Mouse (Mus musculus): ENCODE data around the gene Gm10322. TPM values are rescaled to one million over a fixed set of nuclear protein-coding genes. Genes with fewer than 3 reads are reported as not detected.

Gm10322 gene
- polyA plus RNA-seq, 1 experiment from 2014 or later = not detected

DNA sequence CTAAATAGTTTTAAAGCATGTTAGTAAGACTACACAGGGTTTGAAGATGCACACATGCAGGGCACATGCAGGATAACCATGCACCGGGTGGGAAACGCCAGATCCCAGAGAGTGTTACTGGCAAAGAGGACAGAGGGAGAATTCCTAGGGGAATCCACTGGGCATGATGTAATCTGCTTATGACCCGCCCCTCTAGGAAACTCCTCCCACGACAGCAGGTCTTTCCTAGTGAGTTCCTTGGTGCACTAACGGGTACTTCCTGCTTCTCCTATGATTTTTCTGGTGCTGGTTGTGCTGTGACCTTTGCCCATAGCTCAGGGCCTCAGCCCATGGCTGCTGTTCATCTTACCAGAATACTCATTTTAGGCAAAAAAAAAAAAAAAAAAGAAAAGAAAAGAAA lies 12.0 kb upstream of the Gm10322 start:
- no peak overlapping the region for H3K4me3 ChIP-seq (replicated peaks)
- ATAC-seq (replicated peaks; ENCODE audit: low FRiP score) = no peak

GRCm38 (mm10) chr10:59604879-59605464 lies 10.9 kb upstream of the Gm10322 start:
- Histone ChIP-seq H3K27ac (no peak overlapping the region), H3K27me3 (no peaks in the 10 kb centered on the region), H3K4me3 (replicated peaks) (no peak overlapping the region), H3K4me1 (peaks cover 16% of the 10 kb centered on the region), H3K9me3 (replicated peaks) (no peaks in the 10 kb centered on the region), H3K4me2 (no peak overlapping the region), H3K36me3 (no peaks in the 10 kb centered on the region), H3K9ac (no peak overlapping the region)
- 79% methylated on average over 11 of the region's 11 CpGs for WGBS
- no peak for ATAC-seq (replicated peaks; ENCODE audit: low FRiP score)

More for the DNA sequence above, 12.0 kb upstream of the Gm10322 start:
- H3K9me3 ChIP-seq (replicated peaks) = no peaks in the 10 kb centered on the region
- no peak overlapping the region for H3K27ac ChIP-seq
- no peaks in the 10 kb centered on the region for H3K36me3 ChIP-seq
- no peak overlapping the region for H3K9ac ChIP-seq
- no peaks in the 10 kb centered on the region for H3K27me3 ChIP-seq
- no peak overlapping the region for H3K4me2 ChIP-seq
- H3K4me1 ChIP-seq = peaks cover 16% of the 10 kb centered on the region
- 63% methylated on average over 5 of the region's 5 CpGs for WGBS

DNA sequence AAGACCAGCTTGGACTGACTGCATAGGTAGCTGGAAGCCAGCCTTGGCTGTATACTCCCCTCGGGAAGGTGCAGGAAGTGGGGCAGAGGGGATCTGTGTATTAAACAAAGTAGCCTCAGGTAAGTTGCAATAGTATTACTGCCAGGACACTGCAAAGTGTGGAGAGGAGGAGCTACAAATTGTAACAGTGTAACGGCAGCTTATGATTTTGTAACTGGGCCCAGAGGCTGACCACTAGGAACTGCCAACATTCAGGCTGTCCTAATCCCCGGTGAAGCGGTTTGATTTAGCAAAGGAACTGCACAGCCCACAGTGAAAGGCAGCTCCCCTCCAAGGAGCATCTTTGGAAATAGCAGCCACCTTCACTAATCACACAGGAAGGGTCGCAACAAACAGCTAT lies 2.6 kb upstream of the Gm10322 start:
- 68% methylated on average over 5 of the region's 5 CpGs for WGBS
- no peak overlapping the region for H3K4me2 ChIP-seq
- no peaks in the 10 kb centered on the region for H3K9me3 ChIP-seq (replicated peaks)
- no peak for ATAC-seq (replicated peaks; ENCODE audit: low FRiP score)
- no peak overlapping the region for H3K4me3 ChIP-seq (replicated peaks)
- H3K9ac ChIP-seq = no peak overlapping the region
- no peaks in the 10 kb centered on the region for H3K27me3 ChIP-seq
- no peak overlapping the region for H3K27ac ChIP-seq
- H3K36me3 ChIP-seq = no peaks in the 10 kb centered on the region
- peaks cover 23% of the 10 kb centered on the region for H3K4me1 ChIP-seq

DNA sequence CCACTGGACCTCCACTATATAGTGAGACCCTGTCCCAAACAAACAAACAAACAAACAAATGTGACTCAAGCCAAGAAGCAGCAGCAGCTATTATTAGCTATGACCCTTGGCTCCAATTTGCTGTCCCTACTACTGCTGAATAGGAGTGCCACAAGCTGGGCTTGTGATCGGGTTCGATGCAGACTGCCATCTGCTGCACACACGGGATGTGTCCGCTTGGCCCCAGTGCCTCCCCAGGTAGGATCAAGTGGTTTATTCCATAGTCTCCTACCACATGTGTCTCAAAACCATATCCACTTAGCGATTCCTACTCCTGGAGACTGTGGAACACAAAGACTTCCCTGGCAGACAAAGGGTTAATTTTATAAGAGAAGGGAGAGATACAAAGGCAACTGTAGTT lies 1.7 kb upstream of the Gm10322 start:
- H3K27me3 ChIP-seq = no peaks in the 10 kb centered on the region
- WGBS = 81% methylated on average over 5 of the region's 5 CpGs
- no peak for ATAC-seq (replicated peaks; ENCODE audit: low FRiP score)
- H3K9ac ChIP-seq = no peak overlapping the region
- H3K27ac ChIP-seq = no peak overlapping the region
- H3K4me2 ChIP-seq = no peak overlapping the region
- H3K4me1 ChIP-seq = peaks cover 23% of the 10 kb centered on the region
- H3K36me3 ChIP-seq = no peaks in the 10 kb centered on the region
- no peaks in the 10 kb centered on the region for H3K9me3 ChIP-seq (replicated peaks)
- no peak overlapping the region for H3K4me3 ChIP-seq (replicated peaks)

- Histone ChIP-seq H3K27me3 (no peaks in the 10 kb centered on the region), H3K4me3 (replicated peaks) (peak overlapping the region; percentile 86), H3K36me3 (no peaks in the 10 kb centered on the region), H3K4me2 (peak overlapping the region; percentile 89), H3K27ac (no peak overlapping the region), H3K4me1 (peaks cover 23% of the 10 kb centered on the region), H3K9ac (peak overlapping the region; percentile 95), H3K9me3 (replicated peaks) (no peaks in the 10 kb centered on the region)
- 27% methylated on average over 5 of the region's 5 CpGs for WGBS
- no peak for ATAC-seq (replicated peaks; ENCODE audit: low FRiP score)
These were observed 452 bp upstream of the Gm10322 start for GRCm38 (mm10) chr10:59615411-59615810.

DNA sequence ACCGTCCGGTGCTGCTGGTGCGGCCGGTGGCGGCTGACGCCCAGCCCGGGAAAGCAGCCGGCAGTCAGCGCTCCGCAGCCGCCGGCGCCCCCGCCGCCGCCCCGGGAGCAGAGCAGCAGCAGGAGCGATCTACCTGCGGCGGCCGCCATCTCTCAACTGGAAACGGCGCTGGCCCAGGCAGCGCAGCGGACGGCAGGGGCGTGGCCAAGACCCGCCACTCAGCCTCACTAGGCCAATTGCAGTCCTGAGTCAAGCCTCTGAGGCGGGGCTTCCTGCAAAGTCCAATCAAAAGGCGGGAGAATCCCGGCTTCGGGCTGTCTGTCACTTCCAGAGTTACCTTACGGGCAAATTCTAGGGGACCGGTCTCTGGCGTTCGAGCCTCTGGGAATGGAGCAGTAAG lies 659 bp downstream of the Gm10322 start, which contains the start of gene Mcu:
TSS of gene Mcu (minus strand) at position 171 of the 400 bp plus-strand sequence.
- H3K9ac ChIP-seq = peak within 1 kb of the TSS; percentile 95
- peaks cover 23% of the 10 kb centered on the region for H3K4me1 ChIP-seq
- H3K36me3 ChIP-seq = no peaks in the 10 kb centered on the region
- WGBS = under 1% methylated on average over 36 of the region's 36 CpGs
- ATAC-seq (replicated peaks; ENCODE audit: low FRiP score) = peak; percentile 100
- no peaks in the 10 kb centered on the region for H3K27me3 ChIP-seq
- H3K27ac ChIP-seq = peak within 1 kb of the TSS; percentile 80
- peak within 1 kb of the TSS; percentile 89 for H3K4me2 ChIP-seq
- H3K4me3 ChIP-seq (replicated peaks) = peak within 1 kb of the TSS; percentile 86
- H3K9me3 ChIP-seq (replicated peaks) = no peaks in the 10 kb centered on the region

DNA sequence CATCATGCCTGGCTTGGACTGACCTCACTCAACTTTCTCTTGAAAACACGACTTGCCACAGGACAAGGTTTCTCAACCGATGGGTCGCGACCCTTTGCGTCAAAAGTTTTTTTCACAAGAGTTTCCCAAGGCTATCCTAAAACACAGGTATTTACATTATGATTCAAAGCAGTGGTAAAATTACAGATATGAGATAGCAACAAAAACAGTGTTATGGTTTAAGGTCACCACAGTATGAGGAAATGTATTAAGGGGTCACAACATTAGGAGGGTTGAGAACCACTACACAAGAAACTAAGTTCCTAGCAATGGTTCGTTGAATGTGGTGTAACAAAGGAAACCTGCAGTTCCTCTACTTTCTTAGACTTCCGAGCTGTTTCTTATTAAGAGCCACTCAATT lies 1.9 kb downstream of the Gm10322 start:
- H3K27me3 ChIP-seq = no peaks in the 10 kb centered on the region
- ATAC-seq (replicated peaks; ENCODE audit: low FRiP score) = no peak
- no peak overlapping the region for H3K4me3 ChIP-seq (replicated peaks)
- 90% methylated on average over 7 of the region's 7 CpGs for WGBS
- no peaks in the 10 kb centered on the region for H3K36me3 ChIP-seq
- H3K4me1 ChIP-seq = peaks cover 23% of the 10 kb centered on the region
- H3K4me2 ChIP-seq = no peak overlapping the region
- no peak overlapping the region for H3K27ac ChIP-seq
- H3K9ac ChIP-seq = no peak overlapping the region
- H3K9me3 ChIP-seq (replicated peaks) = no peaks in the 10 kb centered on the region

DNA sequence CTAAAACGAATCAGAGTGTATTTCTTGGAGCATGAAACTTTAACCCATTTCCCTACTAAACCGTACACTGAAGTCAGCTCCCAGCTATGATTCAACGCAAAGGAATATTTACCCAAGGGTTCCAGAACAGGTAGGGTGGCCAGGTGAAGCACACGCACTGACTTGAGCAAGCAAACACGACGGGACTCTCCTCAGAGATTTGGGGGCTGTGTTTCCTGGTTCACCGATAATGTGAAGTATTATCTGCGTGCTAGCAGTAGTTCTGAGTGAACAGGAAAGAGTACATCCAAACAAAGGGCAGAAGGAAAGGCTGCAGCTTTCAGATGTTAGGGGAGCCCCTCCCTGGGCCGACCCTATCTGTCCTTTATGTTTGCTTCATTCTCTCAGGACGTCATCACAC lies 5.5 kb downstream of the Gm10322 start:
- no peak overlapping the region for H3K9ac ChIP-seq

GRCm38 (mm10) chr10:59623496-59623895 lies 7.6 kb downstream of the Gm10322 start:
- Histone ChIP-seq H3K4me2 (no peak overlapping the region), H3K27ac (no peak overlapping the region), H3K36me3 (no peaks in the 10 kb centered on the region), H3K9me3 (replicated peaks) (no peaks in the 10 kb centered on the region), H3K9ac (no peak overlapping the region), H3K27me3 (no peaks in the 10 kb centered on the region), H3K4me3 (replicated peaks) (no peak overlapping the region), H3K4me1 (no peaks in the 10 kb centered on the region)
- WGBS = 63% methylated on average over 5 of the region's 5 CpGs
- ATAC-seq (replicated peaks; ENCODE audit: low FRiP score) = no peak

More for the DNA sequence above, 5.5 kb downstream of the Gm10322 start:
- no peak for ATAC-seq (replicated peaks; ENCODE audit: low FRiP score)
- Histone ChIP-seq H3K4me2 (no peak overlapping the region), H3K9me3 (replicated peaks) (no peaks in the 10 kb centered on the region), H3K4me3 (replicated peaks) (no peak overlapping the region), H3K4me1 (peaks cover 5% of the 10 kb centered on the region; the same call in 1 of the 2 replicates), H3K27ac (no peak overlapping the region), H3K36me3 (no peaks in the 10 kb centered on the region), H3K27me3 (no peaks in the 10 kb centered on the region)
- WGBS = 70% methylated on average over 10 of the region's 10 CpGs

DNA sequence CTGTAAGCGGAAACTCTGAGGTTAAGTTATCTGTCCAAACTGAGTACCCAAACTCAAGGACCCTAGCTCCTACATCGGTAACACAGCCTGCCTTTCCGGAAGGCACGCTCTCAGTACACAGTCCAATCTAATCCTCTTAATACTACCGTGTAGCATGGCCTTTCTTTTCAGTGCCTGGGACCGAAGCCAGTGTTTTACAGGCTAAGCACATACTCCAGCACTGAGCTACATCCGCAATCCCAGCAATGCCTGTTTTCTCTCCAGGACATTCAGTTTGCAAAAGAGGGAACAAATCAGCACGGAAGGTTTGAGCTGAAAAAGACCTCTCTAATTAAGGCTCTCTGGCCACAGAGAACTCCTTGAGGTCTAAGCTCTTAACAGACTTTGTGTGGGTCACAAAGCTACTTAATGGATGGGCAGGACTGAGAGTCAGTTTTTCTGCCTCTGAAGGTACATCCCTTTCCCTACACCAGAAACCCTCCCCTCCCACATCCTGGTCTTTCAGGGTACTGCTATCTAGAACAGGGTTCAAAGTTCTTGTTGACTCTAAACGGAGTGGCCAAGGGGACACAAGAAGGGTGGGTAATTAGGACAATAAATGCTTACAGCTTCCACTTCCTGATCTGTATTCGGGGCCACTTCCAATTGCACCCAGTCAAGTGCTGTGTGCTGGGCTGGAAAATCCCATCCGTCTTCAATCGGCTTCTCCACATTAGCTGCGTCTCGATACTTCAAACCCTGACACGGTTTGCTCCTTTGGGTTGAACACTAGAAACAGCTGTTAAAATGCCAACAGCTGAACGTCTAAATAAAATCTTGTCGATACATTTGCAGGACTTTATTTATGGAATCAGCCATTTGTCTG lies 13.0 kb downstream of the Gm10322 start:
- no peak for ATAC-seq (replicated peaks; ENCODE audit: low FRiP score)
- H3K9ac ChIP-seq = no peak overlapping the region

GRCm38 (mm10) chr10:59629506-59629782 lies 13.6 kb downstream of the Gm10322 start:
- no peak overlapping the region for H3K4me3 ChIP-seq (replicated peaks)
- H3K27me3 ChIP-seq = no peaks in the 10 kb centered on the region
- WGBS = 70% methylated on average over 4 of the region's 4 CpGs
- no peak for ATAC-seq (replicated peaks; ENCODE audit: low FRiP score)
- no peak overlapping the region for H3K27ac ChIP-seq
- no peaks in the 10 kb centered on the region for H3K9me3 ChIP-seq (replicated peaks)
- H3K4me2 ChIP-seq = no peak overlapping the region
- H3K4me1 ChIP-seq = no peaks in the 10 kb centered on the region
- H3K9ac ChIP-seq = no peak overlapping the region
- no peaks in the 10 kb centered on the region for H3K36me3 ChIP-seq

More for the DNA sequence above, 13.0 kb downstream of the Gm10322 start:
- Histone ChIP-seq H3K4me3 (replicated peaks) (no peak overlapping the region), H3K36me3 (no peaks in the 10 kb centered on the region), H3K4me2 (no peak overlapping the region), H3K4me1 (no peaks in the 10 kb centered on the region), H3K9me3 (replicated peaks) (no peaks in the 10 kb centered on the region), H3K27ac (no peak overlapping the region), H3K27me3 (no peaks in the 10 kb centered on the region)
- 63% methylated on average over 17 of the region's 17 CpGs for WGBS

DNA sequence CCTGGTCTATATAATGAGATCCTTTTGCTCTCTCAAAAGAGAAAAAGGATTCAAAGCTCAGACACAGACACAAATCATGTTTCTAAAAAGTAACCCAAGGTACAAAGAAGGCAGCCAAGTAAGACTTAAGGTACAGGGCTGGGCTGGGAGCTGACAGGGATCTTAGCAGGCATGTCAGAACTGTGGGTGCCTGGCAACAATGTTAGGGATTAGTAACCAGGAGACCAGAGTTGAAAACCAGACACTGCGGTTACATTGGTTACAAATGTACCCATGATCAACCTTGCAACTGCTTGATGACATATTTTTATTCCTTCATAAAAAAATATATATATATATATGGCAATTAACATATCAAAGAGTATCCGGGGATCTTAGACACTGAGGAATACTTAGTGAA lies 20.2 kb downstream of the Gm10322 start:
- no peaks in the 10 kb centered on the region for H3K27me3 ChIP-seq
- H3K27ac ChIP-seq = no peak overlapping the region
- WGBS = 95% methylated on average over 2 of the region's 2 CpGs
- peaks cover 10% of the 10 kb centered on the region for H3K4me1 ChIP-seq
- no peaks in the 10 kb centered on the region for H3K36me3 ChIP-seq
- H3K9ac ChIP-seq = no peak overlapping the region
- H3K9me3 ChIP-seq (replicated peaks) = no peaks in the 10 kb centered on the region
- H3K4me2 ChIP-seq = no peak overlapping the region
- H3K4me3 ChIP-seq (replicated peaks) = no peak overlapping the region
- no peak for ATAC-seq (replicated peaks; ENCODE audit: low FRiP score)

Data from kidney, embryonic 15.5 days (tissue).